11 mouse cellular contexts compared by ENCODE assay signal in the genomic region with DNA sequence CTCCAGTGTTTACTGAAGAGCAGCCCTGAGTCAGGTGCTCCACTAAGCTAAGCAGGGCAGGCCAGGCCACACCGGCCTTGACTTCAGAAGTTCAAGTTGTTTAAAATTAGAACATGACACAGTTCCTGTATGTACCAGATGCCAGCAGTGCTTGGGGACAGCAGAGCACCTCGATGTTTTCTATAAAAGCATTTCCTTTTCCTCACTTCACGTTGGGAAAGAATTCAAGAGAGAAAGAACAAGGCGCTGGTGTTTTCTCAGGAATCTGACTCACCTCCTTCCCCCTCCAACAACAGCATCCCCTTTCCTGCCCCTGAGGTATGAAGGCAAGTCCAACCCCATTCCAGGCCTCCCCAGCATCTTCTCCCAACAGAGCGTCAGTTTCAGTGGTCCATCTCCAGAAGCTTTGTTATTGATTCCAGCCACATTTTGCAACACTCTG.
DNase-seq lines count a peak whose midpoint lies in the region; TF ChIP-seq lines count a peak whose summit lies in the region.
"Had no signal": no experiment of that assay in that cellular context is flagged by ENCODE, and none has a peak within 500 bp of the region (broad histone marks: within the 10 kb centered on the region; RNA-seq: fewer than 3 reads in every experiment).

No protein-coding gene starts in this region.

- DNase-seq in adrenal gland, postnatal 36 days = peak; percentile 18 to 44
- no peak for DNase-seq in adrenal gland, adult 8-10 months
- peak in 1 of 2 experiments; percentile 32 for DNase-seq in left cerebral cortex, adult 2 months (ENCODE audit: extremely low spot score in 1 of 2, low spot score in 2 of 2)
- no peak for DNase-seq in left cerebral cortex, adult 8-10 months (ENCODE audit: low spot score in 2 of 2)
- DNase-seq in NIH3T3 (ENCODE audit: low read depth) = peak; percentile 68
- peak; percentile 66 for DNase-seq in heart, embryonic 10.5 days (ENCODE audit: low spot score)
- no peak for DNase-seq in thymus, postnatal 25 days
- no peak for DNase-seq in adipocyte (ENCODE audit: low spot score)
- DNase-seq: embryo, embryonic 11 days; kidney, adult 11 months had no signal

- intact Hi-C loops in left cerebral cortex, adult 2 months (cut with DNase I) = loop anchor here (2.0 kb wide), 3 partner anchors 55 to 117 kb away; no protein-coding TSS in a partner anchor

- H3K4me1 ChIP-seq in heart, embryonic 10.5 days = peaks cover 15% of the 10 kb centered on the region

- peak overlapping the region; percentile 6; the same call in 1 of the 2 replicates for H3K27ac ChIP-seq in left cerebral cortex, adult 2 months
- no peak overlapping the region for H3K27ac ChIP-seq in heart, embryonic 10.5 days
- H3K27ac ChIP-seq: liver, embryonic 14.5 days had no signal

- TF ChIP-seq CTCF in left cerebral cortex, adult 2 months (IDR thresholded peaks at IDR 0.05) = no peak

- 48% methylated on average over 5 of the region's 5 CpGs for WGBS in heart, embryonic 10.5 days

- no peak overlapping the region for H3K4me3 ChIP-seq in left cerebral cortex, adult 2 months
- no peak overlapping the region for H3K4me3 ChIP-seq in heart, embryonic 10.5 days

- H3K27me3 ChIP-seq in heart, embryonic 10.5 days (ENCODE audit: insufficient read depth, poor library complexity, severe bottlenecking) = peaks cover 70% of the 10 kb centered on the region

- H3K9me3 ChIP-seq in heart, embryonic 10.5 days = no peaks in the 10 kb centered on the region

- no peaks in the 10 kb centered on the region for H3K36me3 ChIP-seq in heart, embryonic 10.5 days

Comparison
In these comparisons a context has a peak if more than half of its experiments do, and no peak if none do; other contexts are left out.
1. DNase-seq: peak in adrenal gland, postnatal 36 days (2 of 2), NIH3T3 (single experiment) and heart, embryonic 10.5 days (single experiment); none in adrenal gland, adult 8-10 months (single experiment), left cerebral cortex, adult 8-10 months (0 of 2), thymus, postnatal 25 days (single experiment) and adipocyte (single experiment).